Mouse (Mus musculus) hindlimb bud, embryonic 11.5 days (tissue): ENCODE data around the gene Slc25a41.
"Not testable (repeated sequence)": the region's sequence is repeated elsewhere in the genome, so short reads cannot be mapped to it uniquely, and the experiment has no call there.

Experiments used
- DNase-seq: peaks from one replicate; pipeline ENCODE4 v3.0.0-alpha.2; 2012; ENCODE audit warnings: low read depth, low spot score; ENCODE audit errors: extremely low spot score

Gene Slc25a41

GRCm38 (mm10) chr17:57041554-57041953 is at the start of gene Slc25a41:
TSS of gene Slc25a41 (minus strand) at chr17:57041654.
- no peak for DNase-seq

GRCm38 (mm10) chr17:57087049-57087832 is 45.8 kb upstream of the Slc25a41 start, which contains the start of gene Tubb4a:
TSS of gene Tubb4a (minus strand) at chr17:57087782.
- no peak for DNase-seq

GRCm38 (mm10) chr17:57085970-57086757 is 44.7 kb upstream of the Slc25a41 start:
- no peak for DNase-seq

GRCm38 (mm10) chr17:57082481-57082880 is 41.0 kb upstream of the Slc25a41 start:
- DNase-seq: no peak

- no peak for DNase-seq
These were observed 39.9 kb upstream of the Slc25a41 start for GRCm38 (mm10) chr17:57081234-57081842.

- DNase-seq: no peak
These were observed 38.5 kb upstream of the Slc25a41 start for GRCm38 (mm10) chr17:57079919-57080318.

GRCm38 (mm10) chr17:57078336-57078735 is 36.9 kb upstream of the Slc25a41 start, which contains the start of gene Dennd1c:
TSS of gene Dennd1c (minus strand) at chr17:57078514.
- no peak for DNase-seq

GRCm38 (mm10) chr17:57076916-57077315 is 35.5 kb upstream of the Slc25a41 start:
- no peak for DNase-seq

GRCm38 (mm10) chr17:57070699-57071098 is 29.2 kb upstream of the Slc25a41 start:
- no peak for DNase-seq

- no peak for DNase-seq
These were observed 28.8 kb upstream of the Slc25a41 start for GRCm38 (mm10) chr17:57070272-57070671.

- no peak for DNase-seq
These were observed 25.5 kb upstream of the Slc25a41 start for GRCm38 (mm10) chr17:57066908-57067307.

- DNase-seq: no peak
These were observed 21.6 kb upstream of the Slc25a41 start for GRCm38 (mm10) chr17:57063031-57063430.

- no peak for DNase-seq
These were observed 21.1 kb upstream of the Slc25a41 start for GRCm38 (mm10) chr17:57062548-57062947.

- DNase-seq: no peak
These were observed 20.6 kb upstream of the Slc25a41 start for GRCm38 (mm10) chr17:57062011-57062521.

GRCm38 (mm10) chr17:57061069-57061468 is 19.6 kb upstream of the Slc25a41 start:
- DNase-seq: no peak

- DNase-seq: peak; percentile 69
These were observed 18.9 kb upstream of the Slc25a41 start for GRCm38 (mm10) chr17:57060231-57060801.

GRCm38 (mm10) chr17:57059486-57059977 is 18.1 kb upstream of the Slc25a41 start, which contains the start of gene Slc25a23:
TSS of gene Slc25a23 (minus strand) at chr17:57059863.
- no peak for DNase-seq

- no peak for DNase-seq
These were observed 17.5 kb upstream of the Slc25a41 start, which contains the start of gene Crb3 for GRCm38 (mm10) chr17:57058891-57059485. TSS of gene Crb3 (plus strand) at chr17:57059105.

GRCm38 (mm10) chr17:57056246-57056645 is 14.8 kb upstream of the Slc25a41 start:
- DNase-seq: no peak

GRCm38 (mm10) chr17:57051679-57052078 is 10.2 kb upstream of the Slc25a41 start:
- DNase-seq: not testable (repeated sequence)
